Mouse (Mus musculus): Measurements from ENCODE around the gene Prodh2.
"Not testable (repeated sequence)": the region's sequence is repeated elsewhere in the genome, so short reads cannot be mapped to it uniquely, and the experiment has no call there.

Gene Prodh2

GRCm38 (mm10) chr7:30493401-30493931 is at the start of gene Prodh2:
Gene Prodh2, plus strand, starts transcription at chr7:30493622.
- DNase-seq (ENCODE audit: low spot score in 2 of 2) = no peak

DNA sequence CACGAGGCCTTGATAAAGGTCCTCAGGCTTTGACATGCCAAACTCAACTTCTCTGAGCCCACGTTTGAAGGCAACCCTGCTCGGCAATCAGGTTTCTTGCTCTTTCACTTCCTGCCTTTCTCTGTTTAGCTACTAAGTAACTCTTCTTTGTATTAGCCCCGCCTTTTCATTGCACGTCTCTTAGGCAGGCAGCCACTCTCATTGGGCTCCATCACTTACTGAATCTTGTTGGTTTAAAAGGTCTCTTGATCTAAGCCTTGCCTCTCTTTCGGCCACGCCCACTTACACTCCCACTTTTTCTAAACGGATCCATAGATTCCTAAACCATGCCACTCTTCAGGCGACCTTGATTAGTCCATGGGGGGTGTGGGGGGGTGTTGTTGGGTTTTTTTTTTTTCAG is 49.7 kb upstream of the Prodh2 start:
- no peak for DNase-seq (ENCODE audit: low spot score in 2 of 2)

DNA sequence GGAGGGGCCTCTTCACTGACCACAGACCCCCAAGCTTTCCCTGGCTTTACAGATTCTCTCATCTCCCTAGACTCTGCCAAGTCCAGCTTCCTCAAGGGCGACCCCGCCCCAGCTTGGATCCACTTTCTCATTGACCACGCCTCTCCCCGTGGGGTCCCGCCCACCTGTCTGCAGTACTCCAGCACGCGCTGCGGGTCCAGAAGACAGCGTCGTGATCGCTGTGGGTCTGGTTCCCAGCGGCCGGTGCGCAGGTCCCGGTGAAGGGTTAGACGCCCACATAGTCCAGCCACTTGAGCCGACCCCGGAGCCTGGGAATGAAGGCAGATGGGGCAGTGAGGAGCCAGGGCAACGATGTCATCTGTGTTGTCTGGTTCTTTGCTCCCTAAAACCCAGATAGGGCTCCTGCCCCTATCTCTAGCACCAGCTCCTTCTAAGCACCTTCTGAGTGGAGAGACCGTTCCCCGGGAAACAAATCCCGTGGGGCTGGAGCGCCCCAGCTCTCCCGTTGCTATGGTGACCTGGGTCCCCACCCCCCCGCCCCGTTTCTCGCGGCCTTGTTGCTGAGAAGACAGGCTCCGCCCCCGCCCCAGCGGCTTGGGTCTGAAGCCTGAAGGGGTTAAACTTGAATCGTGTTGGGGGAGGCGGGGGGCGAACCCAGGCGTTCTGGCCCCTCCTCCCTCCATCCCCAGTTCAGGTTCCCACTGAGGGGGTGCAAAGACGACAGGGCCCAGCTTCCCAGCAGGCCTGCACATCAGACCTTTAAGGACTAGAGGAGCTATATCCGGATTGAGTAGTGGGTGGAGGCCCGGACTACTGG is 49.1 kb upstream of the Prodh2 start:
- no peak for DNase-seq (ENCODE audit: low spot score in 2 of 2)

DNA sequence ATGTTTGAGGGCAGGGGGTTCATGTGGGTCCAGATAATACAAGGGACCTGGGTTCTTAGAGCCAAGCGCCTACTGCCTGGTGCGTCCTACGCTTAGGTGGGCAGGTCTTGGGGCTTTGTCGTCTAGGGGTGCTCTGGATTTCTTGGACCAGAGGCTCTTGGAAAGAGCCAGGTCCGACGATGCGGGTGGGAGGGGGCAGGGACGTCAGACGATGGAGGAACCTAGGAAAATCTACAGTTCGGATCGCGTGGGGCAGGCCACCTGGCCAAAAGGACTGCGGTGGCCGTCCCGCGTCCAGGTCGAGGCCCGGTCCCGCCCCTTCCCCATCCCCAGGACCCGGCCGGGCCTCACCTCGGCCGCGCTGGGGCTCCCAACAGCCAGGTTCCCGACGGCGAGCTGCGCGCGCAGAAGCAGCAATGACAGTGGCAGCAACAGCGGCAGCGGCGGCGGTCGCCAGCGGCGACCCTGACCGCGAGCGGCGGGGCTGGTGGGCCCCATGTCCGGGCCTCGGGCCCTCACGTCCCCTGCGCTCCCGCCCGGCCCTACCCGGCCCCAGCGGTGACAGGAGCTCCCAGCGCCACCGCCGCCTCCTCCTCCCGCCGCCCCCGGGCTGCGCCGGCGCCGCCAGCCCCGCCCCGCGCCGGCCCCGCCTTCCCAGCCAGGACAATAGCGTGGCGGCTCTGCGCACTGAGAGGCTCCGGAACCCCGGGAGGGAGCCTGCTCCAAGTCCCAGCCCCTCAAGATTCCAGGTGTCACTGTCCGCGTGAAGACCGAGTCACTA is 48.3 kb upstream of the Prodh2 start, which contains the start of gene Aplp1:
TSS of gene Aplp1 (minus strand) at position 565 of the 781 bp plus-strand sequence.
- DNase-seq (ENCODE audit: low spot score in 2 of 2) = peak; percentile 24 to 31

DNA sequence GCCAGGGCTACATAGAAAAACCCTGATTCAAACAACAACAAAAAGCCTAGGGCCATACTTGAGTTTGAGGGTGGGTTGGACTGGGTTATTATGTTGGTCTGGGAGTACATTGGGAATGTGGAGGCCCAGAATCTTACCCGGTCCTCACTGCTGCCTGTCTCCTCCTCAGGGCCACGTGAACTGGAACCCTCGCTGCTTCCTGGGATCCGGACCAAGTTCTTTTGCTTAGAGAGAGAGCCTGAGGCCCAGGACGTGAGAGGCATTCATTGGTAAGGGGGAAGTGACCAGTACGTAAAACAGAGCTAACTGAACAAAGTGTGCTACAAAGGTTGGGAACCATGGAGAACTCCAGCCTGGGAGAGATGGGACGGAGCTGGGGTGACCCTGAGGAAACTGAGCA is 43.2 kb upstream of the Prodh2 start:
- DNase-seq (ENCODE audit: low spot score in 2 of 2) = no peak

- DNase-seq (ENCODE audit: low spot score in 2 of 2) = no peak
Observed at GRCm38 (mm10) chr7:30453327-30453726, 40.1 kb upstream of the Prodh2 start.

DNA sequence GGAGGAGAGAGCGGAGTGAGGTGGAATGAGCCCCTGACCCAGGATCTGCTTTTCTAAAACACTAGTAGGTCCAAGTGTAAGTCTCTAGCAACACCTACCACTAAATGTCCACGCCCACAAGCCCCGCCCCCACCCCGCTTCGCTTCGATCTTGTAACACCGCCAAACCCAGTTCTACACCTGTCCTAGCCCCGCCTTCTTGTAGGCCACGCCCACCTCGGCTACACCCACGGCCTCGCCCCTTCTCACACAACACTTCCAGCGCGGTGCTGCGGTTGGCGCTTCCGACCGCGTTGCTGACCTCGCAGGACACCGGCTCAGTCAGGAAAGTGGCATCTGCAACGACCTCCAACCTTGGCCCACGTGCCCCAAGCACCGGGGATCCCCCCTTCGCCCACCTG is 39.7 kb upstream of the Prodh2 start:
- DNase-seq (ENCODE audit: low spot score in 2 of 2) = no peak

GRCm38 (mm10) chr7:30454259-30454658 is 39.2 kb upstream of the Prodh2 start:
- no peak for DNase-seq (ENCODE audit: low spot score in 2 of 2)

DNA sequence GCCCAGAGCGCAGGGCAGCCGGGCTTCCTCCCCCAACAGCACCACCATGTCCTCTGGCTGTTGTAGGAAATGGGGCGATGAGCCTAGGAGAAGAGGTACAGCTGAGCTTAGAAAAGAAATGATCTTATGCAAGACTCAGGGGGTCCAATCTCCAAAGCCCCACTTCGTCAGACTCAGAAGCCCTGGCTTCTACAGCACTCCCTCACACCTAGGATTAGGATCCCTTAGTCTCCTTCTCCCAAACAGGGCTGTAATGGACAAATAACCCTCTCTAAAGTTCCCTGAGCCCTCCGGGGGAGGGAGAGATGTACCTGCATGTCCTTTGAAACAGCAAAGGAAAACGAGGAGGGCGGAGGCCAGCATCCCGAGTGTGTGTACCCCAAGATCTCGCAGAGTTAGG is 36.9 kb upstream of the Prodh2 start:
- DNase-seq (ENCODE audit: low spot score in 2 of 2) = no peak

- no peak for DNase-seq (ENCODE audit: low spot score in 2 of 2)
Observed at GRCm38 (mm10) chr7:30456911-30457628, 36.4 kb upstream of the Prodh2 start.

DNA sequence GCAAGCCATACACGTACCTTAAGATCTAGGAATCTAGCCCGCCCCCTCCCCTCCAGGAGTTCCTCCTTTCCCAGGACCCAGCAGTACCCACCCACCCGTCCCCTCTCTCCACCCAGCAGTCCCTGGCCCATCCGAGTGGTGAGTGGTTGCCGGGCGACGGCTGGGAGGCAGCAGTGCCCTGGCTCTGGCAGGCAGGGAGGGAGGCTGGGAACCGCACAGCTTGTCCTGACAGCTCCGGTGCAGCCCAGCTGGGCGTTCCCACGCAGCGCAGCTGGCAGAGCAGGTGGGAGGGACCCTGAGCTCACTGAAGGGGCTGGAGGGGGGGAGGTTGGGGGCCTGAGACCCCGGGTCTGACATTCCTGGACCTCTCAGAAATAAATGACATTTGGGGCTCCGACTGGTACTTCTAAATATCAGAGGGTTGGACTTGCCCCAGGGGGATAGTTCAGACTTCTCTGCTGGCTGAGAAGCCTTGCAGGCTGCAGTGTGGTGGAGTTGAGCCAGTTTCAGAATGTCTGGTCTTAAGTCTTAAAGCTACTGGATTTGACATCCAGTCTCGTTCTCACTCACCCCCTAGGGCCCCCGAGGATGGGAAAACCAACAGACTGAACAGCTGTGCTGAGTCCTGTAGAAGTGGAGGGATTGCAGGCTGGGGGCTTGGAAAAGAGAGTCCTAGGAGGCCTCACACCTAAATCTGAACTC is 35.6 kb upstream of the Prodh2 start, which contains the start of the genes Kirrel2 and Nphs1:
TSS of gene Kirrel2 (minus strand) at position 62 of the 702 bp plus-strand sequence.
TSS of gene Nphs1 (plus strand) at position 687 of the 702 bp plus-strand sequence.
- DNase-seq (ENCODE audit: low spot score in 2 of 2) = no peak

DNA sequence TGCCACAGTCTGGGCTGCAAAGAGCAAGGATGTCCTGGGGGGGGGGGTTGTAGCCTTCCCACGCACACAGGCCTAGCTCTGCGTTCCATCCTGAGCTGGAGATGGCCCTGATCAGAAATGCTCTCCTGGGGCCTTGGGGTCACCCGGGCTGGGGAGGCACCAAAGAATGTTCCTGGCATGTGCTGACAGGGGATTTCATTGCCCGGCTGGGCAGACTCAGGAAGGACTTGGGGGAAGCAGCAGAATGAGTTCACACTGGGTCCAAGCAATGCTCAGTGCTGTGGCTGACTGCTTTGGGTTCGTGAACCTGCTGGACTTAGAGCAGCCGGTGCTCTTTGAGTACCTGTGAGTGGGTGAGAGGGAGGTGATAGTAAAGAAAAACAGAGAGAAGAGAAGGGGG is 33.9 kb upstream of the Prodh2 start:
- DNase-seq (ENCODE audit: low spot score in 2 of 2) = no peak

- DNase-seq (ENCODE audit: low spot score in 2 of 2) = no peak
Observed at GRCm38 (mm10) chr7:30463568-30463967, 29.9 kb upstream of the Prodh2 start.

- DNase-seq (ENCODE audit: low spot score in 2 of 2) = no peak
Observed at GRCm38 (mm10) chr7:30463996-30464395, 29.4 kb upstream of the Prodh2 start.

DNA sequence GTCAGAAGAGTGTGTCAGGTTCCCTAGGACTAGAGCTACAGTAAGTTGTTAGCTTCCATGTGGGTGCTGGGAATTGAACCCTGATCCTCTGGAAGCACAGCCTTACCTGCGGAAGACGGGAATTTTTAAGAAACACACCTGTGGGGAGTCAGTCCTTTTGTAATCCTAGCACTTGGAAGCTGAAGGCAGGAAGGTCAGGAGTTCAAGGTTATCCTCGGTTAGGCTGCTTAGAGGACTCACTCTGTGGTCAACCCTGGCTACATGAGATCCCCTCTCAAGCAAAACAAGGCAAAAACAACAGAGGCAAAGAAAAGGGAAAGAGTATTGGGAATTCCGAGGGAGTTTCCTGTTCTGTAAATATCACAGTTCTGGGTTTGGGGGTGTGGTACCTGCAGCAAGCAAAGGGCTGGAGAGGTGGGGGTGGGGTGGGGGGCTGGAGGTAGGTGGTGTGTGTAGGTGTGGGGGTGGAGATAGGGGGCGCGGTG is 28.6 kb upstream of the Prodh2 start:
- DNase-seq (ENCODE audit: low spot score in 2 of 2) = no peak

DNA sequence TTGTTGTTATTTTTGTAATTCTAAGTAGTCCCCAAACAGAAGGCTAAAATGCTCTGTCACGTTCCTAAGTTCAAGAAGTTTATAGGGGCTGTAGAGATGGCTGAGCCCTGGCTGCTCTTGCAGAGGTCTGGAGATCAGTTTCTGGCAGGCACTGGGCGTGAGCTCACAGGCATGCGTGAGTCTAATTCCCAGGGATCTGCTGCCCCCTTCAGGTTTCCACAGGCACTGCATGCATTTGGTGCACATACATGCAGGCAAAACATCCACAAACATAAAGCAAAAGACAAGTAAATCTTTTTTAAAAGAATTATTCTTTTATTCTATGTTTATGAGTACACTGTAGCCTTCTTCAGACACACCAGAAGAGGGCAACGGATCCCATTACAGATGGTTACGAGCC is 21.0 kb upstream of the Prodh2 start:
- no peak for DNase-seq (ENCODE audit: low spot score in 2 of 2)

DNA sequence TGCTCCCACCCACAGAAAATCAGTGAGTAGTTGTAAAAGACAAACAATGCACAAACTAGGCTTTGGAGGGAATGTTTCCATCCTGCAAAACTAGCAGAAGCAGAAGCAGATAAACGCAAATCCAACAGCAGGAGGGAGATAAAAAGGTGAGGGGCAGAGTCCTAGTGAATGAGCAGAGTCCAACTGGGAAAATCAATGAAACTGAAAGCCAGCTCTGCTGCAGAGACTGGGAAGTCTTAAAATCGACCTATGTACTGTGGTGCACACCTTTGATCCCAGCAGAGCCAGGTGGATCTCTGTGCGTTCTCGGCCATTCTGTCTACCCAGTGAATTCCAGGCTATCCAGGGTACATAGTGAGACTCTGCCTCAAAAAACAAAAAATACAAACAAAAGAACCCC is 18.4 kb upstream of the Prodh2 start:
- no peak for DNase-seq (ENCODE audit: low spot score in 2 of 2)

DNA sequence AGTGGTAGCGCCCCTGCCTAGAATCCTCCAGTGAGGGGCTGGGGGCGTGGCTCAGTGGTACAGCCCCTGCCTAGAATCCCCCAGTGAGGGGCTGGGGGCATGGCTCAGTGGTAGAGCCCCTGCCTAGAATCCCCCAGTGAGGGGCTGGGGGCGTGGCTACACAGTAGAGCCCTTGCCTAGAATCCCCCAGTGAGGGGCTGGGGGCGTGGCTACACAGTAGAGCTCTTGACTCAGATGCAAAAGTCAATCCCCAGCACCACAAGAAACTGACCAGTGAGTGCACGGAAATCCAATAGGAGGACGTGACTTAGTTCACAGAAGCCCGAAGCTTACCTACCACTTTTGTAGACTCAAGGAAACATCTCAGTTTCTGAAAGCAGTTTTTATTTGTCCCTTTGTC is 17.3 kb upstream of the Prodh2 start:
- not testable (repeated sequence) for DNase-seq (ENCODE audit: low spot score in 2 of 2)

DNA sequence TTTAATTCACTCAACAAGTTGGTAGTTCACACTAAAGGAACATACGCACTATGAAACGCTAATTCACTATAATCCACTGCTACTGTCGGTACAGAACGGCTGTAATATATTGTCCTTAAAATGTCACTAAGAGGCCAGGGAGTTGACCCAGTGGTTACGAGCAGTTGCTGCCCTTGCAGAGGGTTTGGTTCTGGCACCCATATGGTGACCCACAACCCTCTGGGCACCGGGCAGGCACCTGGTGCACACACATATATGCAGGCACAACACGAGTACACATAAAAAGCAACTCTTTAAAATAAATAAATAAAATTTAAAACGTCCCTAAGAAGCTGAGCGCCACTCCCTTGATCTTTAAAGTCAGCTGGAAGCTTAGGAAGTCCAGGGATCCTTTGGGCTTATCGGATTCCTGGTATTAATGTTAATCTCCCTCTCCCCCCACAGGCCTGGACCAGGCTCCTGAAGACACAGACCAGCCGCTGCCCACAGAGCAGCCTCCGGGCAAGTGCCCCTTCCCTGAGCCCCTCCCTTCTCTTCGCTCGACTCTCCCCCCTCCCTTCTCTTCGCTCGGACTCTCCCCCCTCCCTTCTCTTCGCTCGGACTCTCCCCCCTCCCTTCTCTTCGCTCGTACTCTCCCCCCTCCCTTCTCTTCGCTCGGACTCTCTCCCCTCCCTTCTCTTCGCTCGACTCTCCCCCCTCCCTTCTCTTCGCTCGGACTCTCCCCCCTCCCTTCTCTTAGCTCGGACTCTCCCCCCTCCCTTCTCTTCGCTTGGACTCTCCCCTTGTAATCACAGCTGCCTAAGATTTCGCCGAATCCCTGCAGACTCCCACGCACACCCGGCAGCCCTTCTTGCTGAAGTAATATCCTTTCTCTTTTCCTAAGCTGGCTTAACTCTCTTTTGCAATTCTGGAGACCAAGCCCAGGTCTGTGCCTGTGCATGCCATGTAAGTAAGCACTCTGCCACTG is 15.7 kb upstream of the Prodh2 start:
- no peak for DNase-seq (ENCODE audit: low spot score in 2 of 2)

GRCm38 (mm10) chr7:30484250-30484649 is 9.2 kb upstream of the Prodh2 start:
- DNase-seq (ENCODE audit: low spot score in 2 of 2) = no peak
